Mouse (Mus musculus): ENCODE data around the gene C2cd3. TPM values are rescaled to one million over a fixed set of nuclear protein-coding genes. Genes with fewer than 3 reads are reported as not detected.

Gene C2cd3
- polyA plus RNA-seq, 1 experiment from 2014 or later: 16.7 TPM

DNA sequence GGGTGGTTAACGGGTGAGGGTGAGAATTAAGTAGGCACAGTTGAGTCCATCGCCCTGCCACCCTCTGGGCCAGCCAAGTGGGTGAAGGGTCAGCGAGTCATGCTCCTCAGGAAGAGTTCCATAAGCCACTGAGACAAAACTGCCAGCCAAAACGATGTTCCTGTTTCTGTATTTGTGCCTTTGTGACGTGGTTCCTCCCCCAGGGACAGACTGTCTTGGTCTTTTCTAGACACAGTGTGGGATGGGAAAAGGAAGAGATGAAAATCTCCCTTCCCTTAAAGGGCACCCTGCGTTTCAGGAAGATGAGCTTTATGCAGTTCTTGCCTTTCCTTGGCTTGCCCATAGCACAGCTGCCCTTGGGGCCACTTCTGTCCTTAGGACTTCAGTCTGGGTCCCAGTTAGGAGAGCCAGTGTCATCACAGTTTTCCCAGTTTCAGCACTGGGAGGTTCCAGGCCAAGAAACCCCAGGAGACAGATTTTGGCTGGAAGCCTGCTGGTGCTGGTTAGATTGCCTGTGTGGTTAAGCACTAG is 89.7 kb downstream of the C2cd3 start:
- no peaks in the 10 kb centered on the region for H3K27me3 ChIP-seq (ENCODE audit: control insufficient read depth, insufficient read depth, low read depth, low read length)
- no peak overlapping the region for H3K27ac ChIP-seq (ENCODE audit: low read length)
- no peaks in the 10 kb centered on the region for H3K4me1 ChIP-seq (ENCODE audit: control insufficient read depth, insufficient read depth, low read length)
- no peaks in the 10 kb centered on the region for H3K9me3 ChIP-seq (replicated peaks; ENCODE audit: control insufficient read depth, low read length, poor library complexity, severe bottlenecking)
- ATAC-seq: no peak
- WGBS: 86% methylated on average over 6 of the region's 6 CpGs
- H3K36me3 ChIP-seq (ENCODE audit: control insufficient read depth, insufficient read depth, low read length): peaks cover 12% of the 10 kb centered on the region
- no peak overlapping the region for H3K4me3 ChIP-seq (ENCODE audit: low read depth, low read length)
- no peak overlapping the region for H3K9ac ChIP-seq (ENCODE audit: low read depth, low read length)
- no peak overlapping the region for H3K4me2 ChIP-seq (ENCODE audit: low read length)

DNA sequence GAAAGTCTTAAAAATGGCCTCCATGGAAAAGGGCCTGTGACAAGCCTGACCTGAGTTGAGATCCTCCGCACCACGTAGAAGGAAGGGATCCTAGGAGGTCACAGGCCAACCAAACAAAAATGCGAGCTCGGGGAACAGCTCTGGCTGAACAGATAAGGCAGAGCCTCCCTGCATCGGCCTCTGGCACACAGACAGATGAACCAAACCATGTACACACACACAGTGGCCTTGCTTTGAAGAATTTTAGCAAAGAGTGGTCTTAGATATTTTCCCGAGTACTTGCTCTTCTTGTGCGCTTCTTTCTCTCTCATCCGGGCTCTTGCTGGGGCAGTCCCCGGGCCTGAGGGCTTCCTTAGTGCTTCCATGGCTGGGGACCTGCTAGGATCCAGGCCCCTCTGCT is 91.2 kb downstream of the C2cd3 start:
- H3K36me3 ChIP-seq (ENCODE audit: control insufficient read depth, insufficient read depth, low read length): peaks cover 12% of the 10 kb centered on the region
- WGBS: 91% methylated on average over 9 of the region's 9 CpGs

DNA sequence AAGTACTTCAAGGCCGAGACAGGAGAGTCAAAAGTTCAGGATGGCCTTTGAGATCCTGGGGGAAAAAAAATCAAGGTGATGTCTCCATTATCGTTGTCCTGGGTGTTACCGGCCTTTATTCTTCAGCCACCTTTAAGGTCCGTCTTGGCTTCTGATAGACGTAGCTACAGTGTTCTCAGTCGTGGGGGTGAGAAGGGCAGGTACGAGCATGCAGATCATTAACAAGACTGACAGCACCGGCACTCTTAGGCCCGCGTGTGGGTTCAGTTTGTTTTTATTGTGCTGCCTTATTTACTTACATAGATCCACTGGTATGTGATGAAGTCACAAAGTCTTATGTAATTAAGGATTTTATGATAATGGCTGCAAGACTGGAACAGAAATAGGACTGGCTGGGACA is 91.7 kb downstream of the C2cd3 start:
- Histone ChIP-seq H3K27me3 (ENCODE audit: control insufficient read depth, insufficient read depth, low read depth, low read length) (no peaks in the 10 kb centered on the region), H3K4me3 (ENCODE audit: low read depth, low read length) (no peak overlapping the region), H3K27ac (ENCODE audit: low read length) (no peak overlapping the region), H3K9ac (ENCODE audit: low read depth, low read length) (no peak overlapping the region), H3K9me3 (replicated peaks; ENCODE audit: control insufficient read depth, low read length, poor library complexity, severe bottlenecking) (no peaks in the 10 kb centered on the region), H3K36me3 (ENCODE audit: control insufficient read depth, insufficient read depth, low read length) (peaks cover 12% of the 10 kb centered on the region), H3K4me2 (ENCODE audit: low read length) (no peak overlapping the region), H3K4me1 (ENCODE audit: control insufficient read depth, insufficient read depth, low read length) (no peaks in the 10 kb centered on the region)
- 91% methylated on average over 10 of the region's 10 CpGs for WGBS
- no peak for ATAC-seq

More for the DNA sequence above, 91.2 kb downstream of the C2cd3 start:
- no peaks in the 10 kb centered on the region for H3K27me3 ChIP-seq (ENCODE audit: control insufficient read depth, insufficient read depth, low read depth, low read length)
- H3K4me3 ChIP-seq (ENCODE audit: low read depth, low read length): no peak overlapping the region
- no peaks in the 10 kb centered on the region for H3K4me1 ChIP-seq (ENCODE audit: control insufficient read depth, insufficient read depth, low read length)
- no peaks in the 10 kb centered on the region for H3K9me3 ChIP-seq (replicated peaks; ENCODE audit: control insufficient read depth, low read length, poor library complexity, severe bottlenecking)
- no peak overlapping the region for H3K9ac ChIP-seq (ENCODE audit: low read depth, low read length)
- H3K4me2 ChIP-seq (ENCODE audit: low read length): no peak overlapping the region
- ATAC-seq: no peak
- H3K27ac ChIP-seq (ENCODE audit: low read length): no peak overlapping the region

DNA sequence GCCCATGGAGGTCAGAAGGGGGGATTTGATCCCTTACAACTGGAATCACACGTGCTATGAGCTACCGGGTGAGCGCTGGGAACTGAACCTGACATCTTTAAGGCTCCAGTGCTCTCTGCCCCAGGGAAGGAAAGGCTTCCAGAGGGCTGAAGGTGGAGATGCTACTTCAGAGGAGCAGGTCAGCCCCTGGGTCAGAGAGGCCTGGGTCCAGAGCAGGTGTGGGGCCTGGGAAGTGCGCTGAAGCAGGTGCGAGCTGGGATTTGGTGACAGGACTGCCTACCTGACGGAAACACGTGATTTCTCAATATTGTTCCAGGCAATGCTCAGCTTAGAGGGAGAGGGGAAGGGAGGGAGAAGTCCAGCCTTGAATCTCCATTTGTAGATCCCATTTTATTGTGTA is 92.2 kb downstream of the C2cd3 start:
- Histone ChIP-seq H3K4me1 (ENCODE audit: control insufficient read depth, insufficient read depth, low read length) (no peaks in the 10 kb centered on the region), H3K9ac (ENCODE audit: low read depth, low read length) (no peak overlapping the region), H3K4me2 (ENCODE audit: low read length) (no peak overlapping the region), H3K27ac (ENCODE audit: low read length) (no peak overlapping the region), H3K27me3 (ENCODE audit: control insufficient read depth, insufficient read depth, low read depth, low read length) (no peaks in the 10 kb centered on the region), H3K9me3 (replicated peaks; ENCODE audit: control insufficient read depth, low read length, poor library complexity, severe bottlenecking) (no peaks in the 10 kb centered on the region), H3K4me3 (ENCODE audit: low read depth, low read length) (no peak overlapping the region), H3K36me3 (ENCODE audit: control insufficient read depth, insufficient read depth, low read length) (peaks cover 12% of the 10 kb centered on the region)
- no peak for ATAC-seq
- 95% methylated on average over 7 of the region's 7 CpGs for WGBS

DNA sequence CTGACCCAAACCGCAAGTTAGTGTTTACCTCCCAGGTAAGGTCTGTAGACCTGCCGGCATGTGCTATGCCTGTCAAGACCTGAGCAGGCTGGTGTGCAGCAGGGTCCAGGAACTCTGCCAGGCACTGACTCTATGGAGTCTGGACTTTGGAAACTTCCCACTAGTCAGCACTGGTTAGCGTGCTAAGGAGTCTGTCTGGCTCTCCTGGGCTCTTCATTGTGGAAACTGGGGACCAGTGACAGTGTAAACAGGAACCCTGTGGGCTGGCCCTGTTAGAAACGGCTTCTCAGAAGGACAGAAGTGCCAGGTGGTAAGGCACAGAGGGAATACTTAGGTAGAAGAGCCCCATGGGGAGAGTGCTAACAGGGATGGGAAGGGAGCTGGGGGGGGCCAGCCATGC is 93.2 kb downstream of the C2cd3 start:
- H3K4me2 ChIP-seq (ENCODE audit: low read length): no peak overlapping the region
- no peaks in the 10 kb centered on the region for H3K27me3 ChIP-seq (ENCODE audit: control insufficient read depth, insufficient read depth, low read depth, low read length)
- no peak overlapping the region for H3K9ac ChIP-seq (ENCODE audit: low read depth, low read length)
- WGBS: 80% methylated on average over 4 of the region's 4 CpGs
- ATAC-seq: no peak
- no peaks in the 10 kb centered on the region for H3K4me1 ChIP-seq (ENCODE audit: control insufficient read depth, insufficient read depth, low read length)
- no peak overlapping the region for H3K27ac ChIP-seq (ENCODE audit: low read length)
- H3K36me3 ChIP-seq (ENCODE audit: control insufficient read depth, insufficient read depth, low read length): peaks cover 9% of the 10 kb centered on the region
- H3K4me3 ChIP-seq (ENCODE audit: low read depth, low read length): no peak overlapping the region
- H3K9me3 ChIP-seq (replicated peaks; ENCODE audit: control insufficient read depth, low read length, poor library complexity, severe bottlenecking): no peaks in the 10 kb centered on the region

DNA sequence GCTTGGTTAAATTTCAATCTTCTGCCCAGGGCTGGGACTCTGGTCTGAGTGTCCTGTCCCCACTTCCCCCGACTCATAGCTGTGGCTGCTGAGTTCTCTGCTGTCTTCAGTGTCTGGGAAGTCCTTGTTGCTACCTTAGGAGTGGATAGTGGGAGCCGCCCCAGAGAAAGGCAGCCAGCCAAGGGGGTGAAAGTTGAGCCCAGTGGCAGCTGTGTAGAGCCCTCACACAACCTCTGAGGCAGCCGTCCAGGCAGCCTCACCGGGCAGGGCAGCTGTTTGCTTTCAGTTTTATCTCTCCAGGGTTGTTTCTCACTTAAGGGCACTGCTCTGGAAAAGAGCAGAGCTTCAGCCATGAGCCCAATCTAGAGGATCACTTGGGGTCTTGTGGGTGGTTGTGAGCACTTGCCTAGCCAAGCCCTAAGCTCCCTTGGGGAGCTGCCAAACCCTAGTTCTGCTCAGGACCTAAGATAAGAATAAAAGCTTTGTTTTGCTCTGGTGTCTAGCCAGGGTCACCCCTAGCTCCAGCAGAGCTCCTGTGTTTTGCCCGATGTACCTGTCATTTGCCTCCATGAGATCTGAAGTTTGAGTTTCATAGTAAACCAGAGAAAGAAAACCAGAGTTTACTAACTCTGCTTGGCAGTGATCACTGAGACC is 93.8 kb downstream of the C2cd3 start:
- Histone ChIP-seq H3K27ac (ENCODE audit: low read length) (no peak overlapping the region), H3K27me3 (ENCODE audit: control insufficient read depth, insufficient read depth, low read depth, low read length) (no peaks in the 10 kb centered on the region), H3K36me3 (ENCODE audit: control insufficient read depth, insufficient read depth, low read length) (peaks cover 10% of the 10 kb centered on the region), H3K9ac (ENCODE audit: low read depth, low read length) (no peak overlapping the region), H3K4me2 (ENCODE audit: low read length) (no peak overlapping the region), H3K4me3 (ENCODE audit: low read depth, low read length) (no peak overlapping the region), H3K9me3 (replicated peaks; ENCODE audit: control insufficient read depth, low read length, poor library complexity, severe bottlenecking) (no peaks in the 10 kb centered on the region), H3K4me1 (ENCODE audit: control insufficient read depth, insufficient read depth, low read length) (no peaks in the 10 kb centered on the region)
- WGBS: 68% methylated on average over 5 of the region's 5 CpGs
- no peak for ATAC-seq

DNA sequence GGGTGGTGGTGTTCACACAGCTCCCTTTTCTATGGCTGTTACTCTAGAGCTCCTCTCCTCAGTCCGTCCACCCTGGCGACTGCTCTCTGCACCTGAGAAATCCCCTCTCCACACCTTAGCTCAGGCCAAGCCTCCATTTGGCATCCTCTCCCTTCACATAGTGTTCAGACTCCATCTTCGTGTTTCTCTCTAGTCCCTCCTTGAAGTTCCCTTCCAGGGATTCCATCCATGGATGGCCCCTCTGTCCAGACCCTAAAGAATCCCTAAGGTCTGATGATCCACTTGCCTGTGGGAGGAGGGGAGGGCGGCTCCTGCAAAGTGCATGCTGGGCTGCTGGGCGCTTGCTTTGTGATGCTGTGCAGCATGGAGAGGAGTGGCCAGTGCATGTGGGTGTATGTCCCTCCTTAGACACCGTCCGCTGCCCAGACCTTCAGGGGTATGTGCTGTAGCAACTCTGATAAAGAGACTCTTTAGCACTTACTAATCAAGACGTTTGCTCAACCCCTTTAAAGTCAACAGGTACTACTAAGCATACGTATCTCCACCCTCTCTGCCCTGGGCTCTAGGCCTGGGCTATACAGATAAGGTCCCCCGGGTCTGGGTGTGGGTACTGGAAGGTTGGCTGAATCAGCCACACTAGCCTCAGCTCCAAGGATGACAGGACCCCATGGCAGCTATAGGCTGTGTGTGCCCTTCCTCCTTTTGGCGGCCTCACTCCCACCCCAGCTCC is 94.9 kb downstream of the C2cd3 start:
- Histone ChIP-seq H3K36me3 (ENCODE audit: control insufficient read depth, insufficient read depth, low read length) (peaks cover 6% of the 10 kb centered on the region), H3K4me3 (ENCODE audit: low read depth, low read length) (no peak overlapping the region), H3K27me3 (ENCODE audit: control insufficient read depth, insufficient read depth, low read depth, low read length) (no peaks in the 10 kb centered on the region), H3K9ac (ENCODE audit: low read depth, low read length) (no peak overlapping the region), H3K9me3 (replicated peaks; ENCODE audit: control insufficient read depth, low read length, poor library complexity, severe bottlenecking) (no peaks in the 10 kb centered on the region), H3K4me2 (ENCODE audit: low read length) (no peak overlapping the region), H3K27ac (ENCODE audit: low read length) (no peak overlapping the region), H3K4me1 (ENCODE audit: control insufficient read depth, insufficient read depth, low read length) (no peaks in the 10 kb centered on the region)
- WGBS: 91% methylated on average over 11 of the region's 11 CpGs
- ATAC-seq: no peak

DNA sequence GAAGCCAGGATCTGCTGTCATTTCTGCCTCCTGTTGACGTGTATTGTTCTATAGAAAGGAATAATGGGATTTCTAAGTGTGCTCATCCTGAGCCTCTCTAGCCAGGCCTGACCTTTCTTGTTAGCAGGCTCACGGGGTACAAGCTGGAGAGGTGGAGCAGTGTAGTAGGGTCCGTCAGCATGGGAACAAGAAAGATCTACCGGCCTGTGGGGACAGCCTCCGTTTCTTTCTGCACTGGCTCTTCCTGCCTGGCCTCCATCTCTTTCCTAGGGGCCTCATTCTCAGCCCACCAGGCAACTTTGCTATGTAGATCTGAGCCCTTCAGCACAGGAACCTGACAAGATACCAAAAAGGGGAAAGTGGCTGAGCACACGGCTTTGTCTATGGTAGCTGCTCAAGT is 96.7 kb downstream of the C2cd3 start:
- no peaks in the 10 kb centered on the region for H3K27me3 ChIP-seq (ENCODE audit: control insufficient read depth, insufficient read depth, low read depth, low read length)
- H3K9ac ChIP-seq (ENCODE audit: low read depth, low read length): no peak overlapping the region
- no peak for ATAC-seq
- H3K4me1 ChIP-seq (ENCODE audit: control insufficient read depth, insufficient read depth, low read length): no peaks in the 10 kb centered on the region
- WGBS: 88% methylated on average over 6 of the region's 6 CpGs
- H3K36me3 ChIP-seq (ENCODE audit: control insufficient read depth, insufficient read depth, low read length): peaks cover 6% of the 10 kb centered on the region
- H3K4me3 ChIP-seq (ENCODE audit: low read depth, low read length): no peak overlapping the region
- no peaks in the 10 kb centered on the region for H3K9me3 ChIP-seq (replicated peaks; ENCODE audit: control insufficient read depth, low read length, poor library complexity, severe bottlenecking)
- no peak overlapping the region for H3K27ac ChIP-seq (ENCODE audit: low read length)
- H3K4me2 ChIP-seq (ENCODE audit: low read length): no peak overlapping the region

DNA sequence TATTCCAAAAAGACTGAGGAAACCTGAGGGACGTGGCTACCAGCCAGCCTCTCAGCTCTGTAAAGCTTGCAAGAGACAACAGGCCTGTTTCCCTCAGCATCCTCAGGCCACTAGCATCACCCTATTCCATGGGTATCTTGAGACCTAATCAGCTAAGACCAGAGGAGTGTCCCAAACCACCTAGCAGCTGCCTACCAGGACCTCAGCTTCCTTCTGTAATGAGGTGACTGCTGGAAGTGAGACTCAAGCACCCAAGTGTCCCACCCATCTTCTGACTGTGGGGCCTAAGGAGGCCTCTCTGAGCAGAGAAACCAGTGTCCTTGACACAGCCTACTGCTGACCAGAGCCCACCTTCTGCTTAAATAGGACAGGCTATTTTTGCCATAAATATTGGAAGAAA is 97.5 kb downstream of the C2cd3 start:
- Histone ChIP-seq H3K9ac (ENCODE audit: low read depth, low read length) (no peak overlapping the region), H3K9me3 (replicated peaks; ENCODE audit: control insufficient read depth, low read length, poor library complexity, severe bottlenecking) (no peaks in the 10 kb centered on the region), H3K27ac (ENCODE audit: low read length) (no peak overlapping the region), H3K4me3 (ENCODE audit: low read depth, low read length) (no peak overlapping the region), H3K27me3 (ENCODE audit: control insufficient read depth, insufficient read depth, low read depth, low read length) (no peaks in the 10 kb centered on the region), H3K4me2 (ENCODE audit: low read length) (no peak overlapping the region), H3K36me3 (ENCODE audit: control insufficient read depth, insufficient read depth, low read length) (peaks cover 6% of the 10 kb centered on the region), H3K4me1 (ENCODE audit: control insufficient read depth, insufficient read depth, low read length) (no peaks in the 10 kb centered on the region)
- ATAC-seq: no peak
- 100% methylated on average over 1 of the region's 1 CpGs for WGBS

Measured in midbrain, embryonic 16.5 days (tissue).